Mouse (Mus musculus) kidney, adult 8-10 months (tissue): ENCODE results near the gene Ackr4.

Experiments used
- DNase-seq, 2 experiments: peaks; one replicate each; pipeline ENCODE4 v3.0.0; 2022

Ackr4 gene

GRCm38 (mm10) chr9:104126833-104127232, at the start of gene Ackr4:
Gene Ackr4 (minus strand): TSS chr9:104126933.
- no peak for DNase-seq

DNA sequence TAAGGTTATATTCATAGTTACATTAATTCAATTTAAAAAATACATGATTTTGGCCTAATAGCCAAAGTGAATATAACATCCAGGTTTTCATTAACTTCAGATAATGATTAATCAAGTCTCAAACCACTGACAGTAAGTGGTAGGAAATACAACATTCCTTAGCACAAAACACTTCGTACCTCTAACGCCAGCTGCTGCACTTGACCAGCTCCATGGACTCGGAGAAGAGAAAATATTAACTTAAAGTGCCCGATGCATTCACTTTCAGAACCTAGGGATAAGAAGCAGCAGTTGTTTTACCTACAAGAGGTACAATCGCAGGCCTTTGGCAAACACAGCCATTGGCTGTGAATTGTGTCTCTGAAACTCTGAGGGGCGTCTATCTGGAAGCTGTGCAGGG, 45.6 kb upstream of the Ackr4 start:
- DNase-seq = peak; percentile 50 to 74

GRCm38 (mm10) chr9:104171651-104172050, 44.9 kb upstream of the Ackr4 start:
- peak in 1 of 2 experiments; percentile 11 for DNase-seq

DNA sequence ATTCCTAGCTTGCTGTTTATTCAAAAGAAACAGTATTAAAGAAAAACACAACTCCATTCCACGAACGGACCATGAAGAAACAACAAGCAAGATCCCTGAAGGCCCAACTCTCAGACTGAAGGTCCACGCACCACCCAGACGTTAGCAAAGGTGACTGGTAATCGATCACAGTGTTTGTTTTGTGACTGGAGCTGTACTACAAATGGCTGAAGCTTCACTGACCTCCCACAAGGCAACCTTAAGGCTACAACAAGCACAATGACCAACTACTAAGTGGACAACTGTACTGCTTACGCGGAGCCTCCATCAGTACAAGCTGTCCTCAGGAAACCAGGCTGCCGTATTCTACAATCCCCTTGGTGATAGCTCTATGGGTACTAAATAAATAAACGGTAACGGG, 43.3 kb upstream of the Ackr4 start:
- no peak for DNase-seq

GRCm38 (mm10) chr9:104165926-104166325, 39.2 kb upstream of the Ackr4 start:
- no peak for DNase-seq

- DNase-seq = no peak
Measured at GRCm38 (mm10) chr9:104164194-104164593, 37.5 kb upstream of the Ackr4 start.

DNA sequence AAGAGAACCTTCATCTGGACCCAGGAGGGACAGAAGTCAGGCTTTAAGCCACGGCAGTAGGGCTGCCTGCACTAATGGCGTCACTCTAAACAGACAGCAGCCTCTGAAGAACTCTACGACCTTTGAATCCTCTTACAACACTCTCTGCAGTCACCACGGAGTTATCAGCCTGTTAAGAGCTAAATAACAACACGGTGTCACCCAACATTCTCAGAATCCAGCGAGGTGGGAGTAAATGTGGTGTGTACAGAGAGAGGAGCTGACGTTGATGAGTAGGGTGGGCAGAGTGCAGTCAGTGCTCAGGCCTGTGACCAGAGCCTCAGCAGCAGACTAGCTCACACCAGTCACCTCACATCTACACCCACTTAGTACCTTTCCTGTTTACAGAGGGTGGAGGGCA, 34.4 kb upstream of the Ackr4 start:
- no peak for DNase-seq

- DNase-seq = no peak
Measured at GRCm38 (mm10) chr9:104157291-104157690, 30.6 kb upstream of the Ackr4 start.

DNA sequence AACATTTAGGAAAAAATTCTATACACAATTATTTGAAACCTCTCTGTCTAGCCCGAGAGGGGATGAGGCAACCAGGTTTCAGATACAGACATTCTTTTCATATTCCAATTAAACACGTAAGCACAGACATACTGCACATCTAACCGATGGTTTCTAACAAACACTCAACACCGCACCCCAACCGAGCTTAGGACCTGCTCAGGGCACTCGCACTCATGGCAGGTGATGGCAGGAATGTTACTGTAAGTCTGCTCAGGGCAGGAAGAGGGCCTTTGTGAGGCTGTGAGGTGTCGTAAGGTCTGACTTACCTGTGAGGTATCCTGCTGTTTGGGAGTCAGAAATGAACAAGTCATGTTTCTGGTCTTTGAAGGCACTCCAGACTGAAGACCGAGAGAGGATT, 29.8 kb upstream of the Ackr4 start:
- no peak for DNase-seq

DNA sequence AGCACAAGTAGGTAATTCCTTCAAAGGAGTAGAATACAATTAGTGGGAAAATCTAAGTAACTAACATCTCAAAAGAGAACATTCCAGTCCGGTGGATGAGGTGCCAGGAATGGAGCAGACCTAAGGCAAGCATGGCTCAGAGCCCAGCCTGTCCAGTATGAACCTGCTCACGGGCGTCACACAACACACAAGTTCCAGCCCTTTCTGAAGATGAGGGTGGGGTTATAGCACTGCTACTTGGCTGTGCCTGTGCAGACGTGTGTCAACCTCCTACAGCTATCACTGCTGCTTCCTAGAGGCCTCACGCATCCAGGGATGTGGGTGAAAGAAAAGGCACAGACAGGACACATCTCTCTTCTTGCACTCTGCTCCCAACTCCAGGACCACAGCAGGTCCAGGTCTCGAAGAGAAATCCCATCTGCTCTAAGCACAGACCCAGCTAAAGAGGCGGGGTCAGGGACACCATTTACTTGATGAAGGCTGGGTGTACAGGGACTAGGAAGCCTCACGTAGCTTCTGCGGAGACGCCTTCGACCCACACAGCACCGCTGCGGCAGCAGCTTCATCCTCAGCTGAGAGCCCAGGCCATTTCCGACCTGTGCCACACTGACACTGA, 28.5 kb upstream of the Ackr4 start:
- DNase-seq = peak; percentile 12 to 19

DNA sequence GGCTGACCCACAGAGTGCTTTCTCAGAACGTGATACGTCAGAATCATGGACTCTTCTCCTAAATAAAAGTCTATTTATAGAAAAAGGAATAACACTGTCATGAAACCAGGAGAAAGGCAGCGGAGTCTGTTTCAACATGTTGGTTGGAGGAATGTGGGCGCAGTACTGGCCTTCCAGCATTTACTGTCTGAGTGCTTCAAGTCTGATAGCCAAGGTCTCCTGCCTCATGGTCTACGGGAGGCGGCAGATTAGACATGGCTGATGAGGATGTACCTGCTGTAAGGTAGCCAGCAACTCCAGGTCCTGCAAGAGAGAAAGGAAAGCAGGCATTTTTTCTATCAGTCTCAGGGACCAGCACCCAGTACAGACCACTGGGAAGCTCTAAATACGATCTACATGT, 25.4 kb upstream of the Ackr4 start:
- DNase-seq = no peak

DNA sequence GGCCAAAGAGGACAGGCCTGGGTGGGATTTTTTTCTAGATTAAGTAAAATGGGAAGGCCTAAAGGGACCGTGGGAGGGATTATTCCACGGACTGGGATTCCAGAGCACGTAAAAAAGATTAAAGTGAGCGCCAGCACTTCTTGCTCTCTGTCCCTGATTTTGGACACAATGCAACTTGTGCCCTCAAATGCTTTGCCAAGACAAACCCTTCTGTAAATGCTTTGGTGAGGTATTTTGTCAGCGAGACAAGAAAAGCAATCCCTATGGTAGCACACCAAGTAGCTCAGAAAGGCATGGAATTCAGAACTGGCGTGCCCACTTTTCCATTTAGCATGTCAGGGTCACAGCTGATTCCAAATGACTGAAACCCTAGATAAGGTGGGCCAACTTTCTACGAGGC, 22.2 kb upstream of the Ackr4 start:
- DNase-seq = no peak

- DNase-seq = no peak
Measured at GRCm38 (mm10) chr9:104146683-104147082, 19.9 kb upstream of the Ackr4 start.

- DNase-seq = no peak
Measured at GRCm38 (mm10) chr9:104144314-104144996, 17.7 kb upstream of the Ackr4 start.

DNA sequence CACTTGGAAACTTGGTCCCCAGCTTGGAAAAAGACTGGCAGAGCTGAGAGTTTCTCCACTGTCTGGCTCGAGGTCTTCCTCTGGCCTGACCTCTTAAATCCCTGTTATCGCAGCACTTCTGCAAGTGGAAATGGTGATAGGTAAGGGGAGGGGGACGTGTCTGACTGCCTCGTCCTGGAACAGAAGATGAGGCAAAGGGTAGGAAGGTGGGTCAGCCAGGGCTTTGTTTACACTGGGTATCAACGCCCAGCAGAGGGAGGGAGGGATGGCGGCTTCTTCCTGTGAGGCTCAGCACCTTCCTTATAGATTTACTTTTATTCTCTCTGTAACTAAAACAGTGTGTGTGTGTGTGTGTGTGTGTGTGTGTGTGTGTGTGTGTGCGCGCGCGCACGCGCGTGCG, 16.1 kb upstream of the Ackr4 start:
- no peak for DNase-seq

GRCm38 (mm10) chr9:104140351-104140750, 13.6 kb upstream of the Ackr4 start:
- DNase-seq = no peak

- no peak for DNase-seq
Measured at GRCm38 (mm10) chr9:104130141-104130755, 3.5 kb upstream of the Ackr4 start.

DNA sequence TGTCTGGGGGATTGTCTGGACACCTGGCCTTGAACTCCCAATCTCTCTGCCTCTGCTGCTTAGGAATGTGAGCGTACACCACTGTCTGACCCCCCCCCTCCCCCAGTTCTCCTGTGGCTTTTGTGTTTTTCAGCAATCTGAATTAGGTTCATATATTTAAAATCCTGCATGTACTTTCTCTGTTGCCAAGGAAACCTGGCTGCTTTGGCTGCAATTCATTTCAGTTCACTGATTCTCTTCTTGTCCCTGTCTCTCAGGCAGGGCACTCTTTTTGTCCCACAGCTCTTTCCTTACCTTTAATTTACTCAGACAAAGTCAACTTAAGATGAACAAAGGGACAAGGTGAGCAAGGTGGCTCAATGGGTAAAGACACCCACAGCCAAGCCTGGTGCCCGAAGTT, 1.4 kb upstream of the Ackr4 start:
- DNase-seq = no peak

DNA sequence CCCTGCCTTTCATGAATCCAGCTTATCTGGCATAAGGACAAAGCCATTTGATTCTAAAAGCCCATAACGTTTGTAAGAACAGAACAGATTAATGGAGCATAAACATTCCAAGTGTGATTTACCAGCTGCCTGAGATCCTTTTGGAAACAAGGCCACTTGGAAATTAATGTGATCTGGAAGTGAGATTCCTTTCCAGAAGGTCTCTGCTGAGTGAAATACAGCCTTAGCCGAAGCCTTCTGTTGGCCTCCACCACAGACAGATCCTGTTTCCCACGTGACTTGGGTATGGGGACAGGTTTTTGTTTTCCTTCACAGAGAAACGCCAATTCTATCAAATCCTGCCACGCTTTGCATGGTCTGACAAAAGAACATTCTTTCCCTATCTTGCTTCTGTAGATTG, 3.1 kb downstream of the Ackr4 start:
- no peak for DNase-seq

- no peak for DNase-seq
Measured at GRCm38 (mm10) chr9:104123101-104123500, 3.6 kb downstream of the Ackr4 start.

GRCm38 (mm10) chr9:104109151-104109550, 17.6 kb downstream of the Ackr4 start:
- no peak for DNase-seq

DNA sequence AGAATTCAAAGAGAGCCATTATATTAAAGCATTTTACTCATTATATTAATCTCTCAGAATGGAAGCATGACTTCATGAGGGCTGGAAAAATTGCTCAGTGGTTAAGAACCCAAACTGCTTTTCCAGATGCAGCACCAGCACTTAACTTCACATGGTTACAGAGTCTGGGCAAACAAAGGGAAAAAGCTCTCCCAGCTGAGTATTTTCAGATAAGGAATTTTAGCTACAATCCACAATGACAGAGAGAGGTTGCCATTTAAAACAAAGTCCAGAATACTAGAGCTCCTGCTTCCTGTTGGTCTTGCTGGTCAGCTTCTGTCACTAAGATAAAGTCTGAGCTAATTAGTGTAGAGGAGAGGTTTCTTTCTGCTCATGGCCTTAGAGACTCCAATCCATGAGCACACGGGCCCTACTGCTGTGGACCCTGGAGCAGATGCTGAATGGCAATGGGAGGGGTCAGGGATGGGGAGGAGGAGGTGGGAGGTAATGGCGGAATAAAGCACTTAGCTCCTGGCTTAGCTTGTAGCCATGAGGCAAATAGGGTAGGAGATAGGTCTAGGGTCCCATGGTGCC, 18.1 kb downstream of the Ackr4 start:
- DNase-seq = no peak

- no peak for DNase-seq
Measured at GRCm38 (mm10) chr9:104107482-104107881, 19.3 kb downstream of the Ackr4 start.

DNA sequence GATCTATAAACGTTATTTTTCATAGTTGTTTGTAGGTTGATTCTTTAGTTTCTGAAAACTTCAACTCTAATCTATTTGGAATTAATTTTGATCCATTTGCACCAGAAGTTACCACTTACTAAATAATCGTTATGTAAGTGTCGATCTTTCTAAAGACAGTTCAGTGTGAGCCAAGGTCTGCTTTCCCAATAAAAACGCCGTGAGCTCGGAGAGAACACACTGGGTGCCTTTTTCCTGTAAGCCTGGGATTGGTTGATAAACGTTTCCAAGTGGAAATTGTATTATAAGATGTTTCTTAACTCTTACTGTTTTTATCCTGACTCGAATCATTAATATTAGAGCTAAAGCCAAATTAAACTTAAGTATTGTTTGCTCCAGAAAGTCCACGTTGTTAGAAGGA, 19.8 kb downstream of the Ackr4 start:
- DNase-seq = no peak
